Mouse (Mus musculus) MEL (cell line): ENCODE measurements around the gene Cfi.

ENCODE experiments used
- CHD2 ChIP-seq: IDR thresholded peaks from 2 replicates; pipeline ENCODE4 v1.6.1; 2011; ENCODE audit warnings: low read length, improper control_type of control experiment
- CTCF ChIP-seq, 3 experiments: IDR thresholded peaks in 2 of 3; conservative IDR thresholded peaks in 1 of 3; 2 replicates each; pipeline ENCODE4 v1.5.1; 2011 to 2012; ENCODE audit warnings: low read length in 3 of 3, low read depth in 2 of 3, mild to moderate bottlenecking in 2 of 3, improper control_type of control experiment in 1 of 3, inconsistent platforms in 1 of 3, mixed read lengths in 1 of 3, moderate library complexity in 1 of 3; ENCODE audit not compliant: control insufficient read depth in 1 of 3, insufficient read depth in 1 of 3, poor library complexity in 1 of 3, severe bottlenecking in 1 of 3
- MAFK ChIP-seq: IDR thresholded peaks from 2 replicates; pipeline ENCODE4 v1.6.1; 2011; ENCODE audit warnings: low read depth, mild to moderate bottlenecking, low read length, improper control_type of control experiment, borderline replicate concordance
- MAZ ChIP-seq: IDR thresholded peaks from 2 replicates; pipeline ENCODE4 v1.6.1; 2012; ENCODE audit warnings: low read depth, mild to moderate bottlenecking, inconsistent platforms, low read length, improper control_type of control experiment
- RAD21 ChIP-seq: IDR thresholded peaks from 2 replicates; pipeline ENCODE4 v1.6.1; 2011; ENCODE audit warnings: mild to moderate bottlenecking, low read depth, low read length, improper control_type of control experiment
- UBTF ChIP-seq: IDR thresholded peaks from 2 replicates; pipeline ENCODE4 v1.6.1; 2012; ENCODE audit warnings: low read depth, mild to moderate bottlenecking, inconsistent platforms, low read length, improper control_type of control experiment, moderate library complexity, borderline replicate concordance; ENCODE audit not compliant: insufficient read depth
- ZKSCAN1 ChIP-seq: IDR thresholded peaks from 2 replicates; pipeline ENCODE4 v1.6.1; 2012; ENCODE audit warnings: low read depth, mild to moderate bottlenecking, inconsistent platforms, low read length, improper control_type of control experiment, moderate library complexity

- TF ChIP-seq MAZ = no peak
- peak; percentile 66 to 81 (median 79) for TF ChIP-seq CTCF (IDR thresholded peaks at IDR 0.05 in 2 of 3, conservative IDR thresholded peaks at IDR 0.05 in 1 of 3; ENCODE audit: control insufficient read depth in 1 of 3, insufficient read depth in 1 of 3, low read depth in 2 of 3, low read length in 3 of 3, poor library complexity in 1 of 3, severe bottlenecking in 1 of 3)
- TF ChIP-seq RAD21 = peak; percentile 72
- TF ChIP-seq ZKSCAN1 = no peak
- no peak for TF ChIP-seq UBTF
- no peak for TF ChIP-seq MAFK
- TF ChIP-seq CHD2 = no peak
These were observed 82.8 kb downstream of the Cfi start for GRCm38 (mm10) chr3:129918434-129918833.
